Mouse (Mus musculus): Measurements from ENCODE around the gene Mob4. TPM values are rescaled to one million over a fixed set of nuclear protein-coding genes. Genes with fewer than 3 reads are reported as not detected.

Gene Mob4
- polyA plus RNA-seq, 1 experiment from 2014 or later = 45.0 TPM

GRCm38 (mm10) chr1:55192015-55192414 lies 61.0 kb downstream of the Mob4 start:
- Histone ChIP-seq H3K4me3 (replicated peaks) (no peak overlapping the region), H3K9ac (no peak overlapping the region), H3K9me3 (replicated peaks) (no peaks in the 10 kb centered on the region), H3K27ac (no peak overlapping the region), H3K36me3 (no peaks in the 10 kb centered on the region), H3K4me2 (peak overlapping the region; percentile 33), H3K4me1 (replicated peaks) (no peaks in the 10 kb centered on the region; the same call in 1 of the 2 replicates), H3K27me3 (no peaks in the 10 kb centered on the region)
- ATAC-seq (ENCODE audit: low read depth) = no peak
- DNase-seq = no peak
- 32% methylated on average over 8 of the region's 8 CpGs for WGBS (ENCODE audit: insufficient replicate concordance)

DNA sequence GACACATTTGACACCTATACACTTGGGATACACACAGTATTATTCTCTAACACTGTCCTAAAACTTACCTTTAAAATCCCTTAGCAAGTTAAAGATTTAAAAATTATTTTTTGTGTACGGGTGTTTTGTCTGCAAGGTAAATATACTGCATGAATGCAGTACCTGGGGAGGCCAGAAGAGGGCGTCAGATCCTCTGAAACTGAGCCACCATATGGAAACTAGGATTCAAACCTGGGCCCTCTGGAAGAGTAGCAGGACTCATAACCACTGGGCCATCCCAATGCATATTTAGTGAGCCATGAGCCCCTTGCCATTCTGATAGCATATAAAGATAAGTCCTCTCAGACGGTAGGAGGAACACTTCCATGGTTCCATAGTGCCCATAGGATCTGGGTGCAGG lies 61.8 kb downstream of the Mob4 start:
- Histone ChIP-seq H3K4me1 (replicated peaks) (peaks cover 2% of the 10 kb centered on the region), H3K36me3 (no peaks in the 10 kb centered on the region), H3K27me3 (no peaks in the 10 kb centered on the region), H3K4me2 (no peak overlapping the region), H3K9me3 (replicated peaks) (no peaks in the 10 kb centered on the region), H3K9ac (no peak overlapping the region), H3K27ac (no peak overlapping the region), H3K4me3 (replicated peaks) (no peak overlapping the region)
- peak; percentile 22 for DNase-seq
- WGBS (ENCODE audit: insufficient replicate concordance) = 24% methylated on average over 3 of the region's 3 CpGs
- no peak for ATAC-seq (ENCODE audit: low read depth)

DNA sequence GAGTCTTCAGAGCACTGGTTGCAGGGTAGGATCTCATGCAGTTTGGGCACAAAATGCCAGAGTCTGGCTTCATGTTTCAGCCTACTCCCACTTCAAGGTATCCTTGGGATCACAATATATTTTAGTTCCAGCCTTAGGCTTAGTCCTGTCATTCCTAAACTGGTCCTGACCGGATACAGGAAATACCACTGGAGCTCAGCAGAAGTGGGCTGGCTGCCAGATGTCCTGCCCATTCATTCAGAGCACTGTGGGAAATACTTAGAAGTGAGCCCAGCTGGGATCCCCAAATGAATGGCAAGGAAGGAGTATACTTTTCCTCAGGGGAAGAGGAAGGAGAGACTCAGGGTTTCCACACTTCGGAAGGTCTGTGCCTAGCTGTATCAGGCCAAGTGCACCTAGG lies 62.3 kb downstream of the Mob4 start:
- Histone ChIP-seq H3K4me2 (no peak overlapping the region), H3K4me1 (replicated peaks) (peaks cover 7% of the 10 kb centered on the region), H3K9ac (no peak overlapping the region), H3K9me3 (replicated peaks) (no peaks in the 10 kb centered on the region), H3K36me3 (no peaks in the 10 kb centered on the region), H3K27ac (no peak overlapping the region), H3K4me3 (replicated peaks) (no peak overlapping the region), H3K27me3 (no peaks in the 10 kb centered on the region)
- DNase-seq (no peak), ATAC-seq (ENCODE audit: low read depth) (0 out of 2 replicates have a peak, but pooled peaks have one; percentile 26)
- WGBS (ENCODE audit: insufficient replicate concordance) = 61% methylated on average over 2 of the region's 2 CpGs

DNA sequence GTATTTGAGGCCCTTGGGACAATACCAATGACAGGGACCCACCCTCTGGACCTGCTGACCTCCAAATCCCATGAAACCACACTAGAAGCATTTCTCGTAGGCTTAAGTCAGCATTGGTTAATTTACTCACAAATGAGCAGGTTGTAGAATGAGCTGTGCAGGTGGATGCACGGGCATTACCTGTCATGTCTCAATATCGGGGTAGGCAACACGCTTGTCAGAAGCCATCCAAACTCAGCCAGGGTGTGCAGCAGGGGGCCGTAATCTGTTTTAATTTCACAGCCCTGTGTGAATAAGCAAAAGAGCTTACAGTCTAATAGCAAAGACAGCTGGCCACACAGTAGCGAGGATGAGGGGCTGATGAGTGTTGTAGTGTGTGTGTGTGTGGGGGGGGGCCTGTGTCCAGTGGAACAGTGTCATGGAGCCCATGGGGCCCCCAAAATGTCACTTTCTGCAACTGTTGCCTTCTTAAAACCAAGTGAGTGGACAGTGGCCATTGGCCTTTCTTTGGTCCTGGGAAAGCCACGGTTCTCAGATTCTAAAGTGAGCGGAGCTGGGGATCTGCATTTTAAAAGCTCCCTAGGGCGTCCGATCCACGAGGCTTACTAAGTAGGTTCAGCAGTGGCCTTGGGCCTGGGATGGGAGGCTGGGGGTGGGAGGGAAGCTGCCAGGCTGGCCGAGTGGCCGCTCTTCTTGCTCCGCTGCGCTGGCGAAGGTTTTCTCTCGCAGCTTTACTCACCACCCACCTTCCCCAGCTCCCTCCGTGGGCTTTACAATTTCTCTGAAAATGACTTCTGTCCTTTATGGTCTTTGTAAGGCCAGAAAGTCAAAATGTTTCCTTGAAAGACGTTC lies 63.3 kb downstream of the Mob4 start:
- Histone ChIP-seq H3K9ac (no peak overlapping the region), H3K4me2 (no peak overlapping the region), H3K27me3 (no peaks in the 10 kb centered on the region), H3K36me3 (no peaks in the 10 kb centered on the region), H3K4me3 (replicated peaks) (no peak overlapping the region), H3K4me1 (replicated peaks) (peaks cover 16% of the 10 kb centered on the region), H3K27ac (no peak overlapping the region), H3K9me3 (replicated peaks) (no peaks in the 10 kb centered on the region)
- DNase-seq (no peak), ATAC-seq (ENCODE audit: low read depth) (no peak)
- 71% methylated on average over 19 of the region's 19 CpGs for WGBS (ENCODE audit: insufficient replicate concordance)

GRCm38 (mm10) chr1:55195021-55195420 lies 64.0 kb downstream of the Mob4 start:
- DNase-seq (no peak), ATAC-seq (ENCODE audit: low read depth) (no peak)
- H3K9me3 ChIP-seq (replicated peaks) = no peaks in the 10 kb centered on the region
- no peaks in the 10 kb centered on the region for H3K27me3 ChIP-seq
- H3K4me1 ChIP-seq (replicated peaks) = peaks cover 22% of the 10 kb centered on the region
- H3K4me2 ChIP-seq = no peak overlapping the region
- no peak overlapping the region for H3K9ac ChIP-seq
- 64% methylated on average over 4 of the region's 4 CpGs for WGBS (ENCODE audit: insufficient replicate concordance)
- no peaks in the 10 kb centered on the region for H3K36me3 ChIP-seq
- no peak overlapping the region for H3K27ac ChIP-seq
- H3K4me3 ChIP-seq (replicated peaks) = no peak overlapping the region

DNA sequence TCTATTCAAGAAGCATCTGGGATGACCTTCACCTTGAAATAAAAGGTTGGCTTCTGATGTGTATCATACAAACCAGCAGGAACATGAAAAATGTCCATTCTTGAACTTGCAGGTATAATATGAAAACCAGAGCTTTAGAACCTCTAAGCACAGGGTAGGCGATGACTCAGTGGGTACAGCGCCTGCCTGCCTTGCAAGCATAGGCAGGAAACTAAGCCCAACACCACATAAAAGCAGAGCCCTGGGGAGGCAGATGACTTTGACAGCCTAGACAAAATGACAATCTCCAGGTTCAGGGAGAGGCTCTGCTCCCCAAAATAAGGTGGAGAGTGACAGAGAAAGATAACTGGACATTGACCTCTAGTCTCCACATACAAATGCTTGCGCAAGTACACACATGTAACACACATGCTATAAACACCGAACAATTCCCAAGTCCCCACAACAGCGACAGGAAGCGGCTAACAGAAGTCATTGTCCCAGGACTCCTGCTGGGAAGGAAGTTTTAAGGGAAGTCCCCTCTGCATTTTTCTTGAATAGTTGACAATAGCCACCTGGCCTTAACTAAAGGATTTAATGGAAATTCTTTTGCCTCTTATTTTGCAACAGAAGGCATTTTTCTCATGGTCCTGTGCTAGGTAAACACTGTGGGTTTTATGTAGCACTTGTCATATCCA lies 65.4 kb downstream of the Mob4 start:
- Histone ChIP-seq H3K36me3 (no peaks in the 10 kb centered on the region), H3K4me3 (replicated peaks) (no peak overlapping the region), H3K9ac (no peak overlapping the region), H3K9me3 (replicated peaks) (no peaks in the 10 kb centered on the region), H3K4me1 (replicated peaks) (peaks cover 22% of the 10 kb centered on the region), H3K27me3 (no peaks in the 10 kb centered on the region), H3K27ac (no peak overlapping the region), H3K4me2 (no peak overlapping the region)
- no peak for DNase-seq
- no peak for ATAC-seq (ENCODE audit: low read depth)
- 43% methylated on average over 6 of the region's 6 CpGs for WGBS (ENCODE audit: insufficient replicate concordance)

DNA sequence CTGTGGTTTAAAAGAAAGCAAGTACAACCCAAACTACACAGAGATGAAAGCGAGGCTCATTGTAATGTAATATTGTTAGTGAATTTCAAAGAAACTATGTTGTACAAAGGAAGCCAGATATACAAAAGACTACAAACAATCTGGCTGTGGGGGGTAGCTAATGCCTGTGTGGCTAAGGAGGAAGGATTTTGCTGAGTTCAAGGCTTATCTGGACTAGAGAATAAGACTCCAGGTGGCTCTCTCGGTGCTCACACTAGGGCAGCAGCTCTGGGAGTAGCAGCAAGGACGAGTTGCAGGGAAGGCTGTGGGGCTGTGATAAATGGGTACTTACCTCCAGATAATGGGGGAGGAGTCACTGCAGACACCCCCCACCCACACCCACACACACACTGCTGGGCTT lies 67.7 kb downstream of the Mob4 start:
- Histone ChIP-seq H3K36me3 (no peaks in the 10 kb centered on the region), H3K4me2 (peak overlapping the region; percentile 26; the same call in 1 of the 2 replicates)
- WGBS (ENCODE audit: insufficient replicate concordance) = 22% methylated on average over 3 of the region's 3 CpGs

DNA sequence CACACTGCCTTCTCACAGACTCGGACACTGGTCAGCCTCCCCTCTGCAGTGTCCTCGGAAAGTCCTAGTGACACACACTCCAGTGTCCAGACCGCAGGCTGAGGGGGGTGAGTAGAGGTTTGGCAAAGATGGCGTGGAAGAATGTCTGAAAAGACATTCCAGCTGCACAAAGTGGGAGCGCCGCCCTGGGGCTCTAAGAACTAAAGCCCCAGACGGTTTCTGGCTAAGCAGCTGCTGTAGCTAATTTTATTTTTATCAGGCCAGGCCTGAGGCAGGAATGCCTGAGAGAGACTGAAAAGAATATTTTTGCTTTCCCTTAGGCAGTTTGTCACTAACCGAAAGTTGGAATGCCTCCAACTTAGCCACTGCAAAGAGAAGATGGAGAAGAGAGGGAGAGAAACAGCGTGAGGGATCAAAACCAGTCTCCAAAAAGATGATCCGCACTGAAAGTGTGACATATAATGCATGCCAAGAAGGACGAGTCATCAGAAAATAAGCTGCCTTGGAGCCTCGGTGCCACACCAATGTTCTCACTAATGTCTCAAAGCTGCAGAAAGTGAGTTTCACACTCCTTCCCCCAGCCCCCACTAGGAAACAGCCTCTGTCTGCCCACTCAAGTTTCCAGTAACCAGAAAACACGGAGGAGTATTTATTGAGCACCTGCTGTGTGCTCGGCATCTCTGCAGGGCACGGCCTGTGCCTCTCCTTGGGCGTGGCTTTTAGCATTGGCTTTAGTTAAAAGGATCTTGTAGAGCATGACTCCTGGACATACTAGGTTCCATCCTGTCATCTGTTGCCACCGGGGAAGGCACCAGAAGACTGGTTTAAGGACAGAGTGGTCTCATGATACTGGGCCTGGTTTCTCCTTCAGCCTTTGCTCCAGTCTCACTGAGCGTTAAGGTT lies 71.1 kb downstream of the Mob4 start:
- no peaks in the 10 kb centered on the region for H3K9me3 ChIP-seq (replicated peaks)
- ATAC-seq (ENCODE audit: low read depth) = no peak
- H3K27ac ChIP-seq = no peak overlapping the region
- H3K4me2 ChIP-seq = no peak overlapping the region
- no peak for DNase-seq
- no peaks in the 10 kb centered on the region for H3K36me3 ChIP-seq
- H3K27me3 ChIP-seq = no peaks in the 10 kb centered on the region
- no peak overlapping the region for H3K9ac ChIP-seq
- H3K4me3 ChIP-seq (replicated peaks) = no peak overlapping the region
- WGBS (ENCODE audit: insufficient replicate concordance) = 67% methylated on average over 18 of the region's 18 CpGs
- peaks cover 22% of the 10 kb centered on the region for H3K4me1 ChIP-seq (replicated peaks)

More for the DNA sequence above, 67.7 kb downstream of the Mob4 start:
- peaks cover 22% of the 10 kb centered on the region for H3K4me1 ChIP-seq (replicated peaks)
- H3K4me3 ChIP-seq (replicated peaks) = no peak overlapping the region
- 0 out of 2 replicates have a peak overlapping the region, but pooled peaks have one; percentile 1 for H3K27ac ChIP-seq
- H3K27me3 ChIP-seq = no peaks in the 10 kb centered on the region
- H3K9ac ChIP-seq = no peak overlapping the region
- no peaks in the 10 kb centered on the region for H3K9me3 ChIP-seq (replicated peaks)
- ATAC-seq (ENCODE audit: low read depth) (peak; percentile 98), DNase-seq (peak; percentile 55)

Other genes with a start within 250 kb of the Mob4 start
- gene Ankrd44, start 204.8 kb upstream of the Mob4 start, polyA plus RNA-seq (2015; fragmentation: Nextera tagmentation; extraction: Ambion mirVana) = 3.0 and 3.6 TPM in 2 replicates
- 171 and 213 TPM in 2 replicates for gene Sf3b1, start 103.8 kb upstream of the Mob4 start, polyA plus RNA-seq (2015; fragmentation: Nextera tagmentation; extraction: Ambion mirVana)
- 17.6 and 20.6 TPM in 2 replicates for gene Coq10b, start 78.5 kb upstream of the Mob4 start, polyA plus RNA-seq (2015; fragmentation: Nextera tagmentation; extraction: Ambion mirVana)
- 600 and 712 TPM in 2 replicates for gene Hspe1, start 43.1 kb upstream of the Mob4 start, polyA plus RNA-seq (2015; fragmentation: Nextera tagmentation; extraction: Ambion mirVana)
- 478 and 596 TPM in 2 replicates for gene Hspd1, start 43.0 kb upstream of the Mob4 start, polyA plus RNA-seq (2015; fragmentation: Nextera tagmentation; extraction: Ambion mirVana)
- 0.52 and 0.81 TPM in 2 replicates for gene Rftn2, start 95.6 kb downstream of the Mob4 start, polyA plus RNA-seq (2015; fragmentation: Nextera tagmentation; extraction: Ambion mirVana)
- 3.0 and 3.2 TPM in 2 replicates for gene Mars2, start 105.9 kb downstream of the Mob4 start, polyA plus RNA-seq (2015; fragmentation: Nextera tagmentation; extraction: Ambion mirVana)
- gene Boll, start 232.2 kb downstream of the Mob4 start, polyA plus RNA-seq (2015; fragmentation: Nextera tagmentation; extraction: Ambion mirVana) = 0.08 TPM in 1 of 2 replicates, not detected in the other

All from liver, embryonic 13.5 days (tissue).